Mouse (Mus musculus): ENCODE measurements at regions not wholly inside any gene's neighbourhood (a gene's known extent, or its start where the extent isn't known, plus 50 kb on each side); places are given as distances from the start of the nearest gene placed in this dataset.

GRCm38 (mm10) chr14:53830717-53831116, 423.2 kb downstream of the Dad1 start:
- TF ChIP-seq CTCF (IDR thresholded peaks at IDR 0.05; ENCODE audit: control insufficient read depth, insufficient read depth, insufficient replicate concordance, low read depth, low read length) = no peak
- no peak for TF ChIP-seq POLR2A (IDR thresholded peaks at IDR 0.05; ENCODE audit: control insufficient read depth, low read depth, low read length)

All from testis, adult 2 months (tissue).